Mouse (Mus musculus) c-Kit-negative CD71-positive TER-119-positive erythroid progenitor cells, embryonic 14.5 days (primary cell): ENCODE measurements around the gene Krtdap.
"Not testable (repeated sequence)": the region's sequence is repeated elsewhere in the genome, so short reads cannot be mapped to it uniquely, and the experiment has no call there.

Source experiments
- DNase-seq: peaks from one replicate; pipeline ENCODE4 v3.0.0-alpha.2; 2013; ENCODE audit warnings: low read depth, low spot score

The Krtdap gene

DNA sequence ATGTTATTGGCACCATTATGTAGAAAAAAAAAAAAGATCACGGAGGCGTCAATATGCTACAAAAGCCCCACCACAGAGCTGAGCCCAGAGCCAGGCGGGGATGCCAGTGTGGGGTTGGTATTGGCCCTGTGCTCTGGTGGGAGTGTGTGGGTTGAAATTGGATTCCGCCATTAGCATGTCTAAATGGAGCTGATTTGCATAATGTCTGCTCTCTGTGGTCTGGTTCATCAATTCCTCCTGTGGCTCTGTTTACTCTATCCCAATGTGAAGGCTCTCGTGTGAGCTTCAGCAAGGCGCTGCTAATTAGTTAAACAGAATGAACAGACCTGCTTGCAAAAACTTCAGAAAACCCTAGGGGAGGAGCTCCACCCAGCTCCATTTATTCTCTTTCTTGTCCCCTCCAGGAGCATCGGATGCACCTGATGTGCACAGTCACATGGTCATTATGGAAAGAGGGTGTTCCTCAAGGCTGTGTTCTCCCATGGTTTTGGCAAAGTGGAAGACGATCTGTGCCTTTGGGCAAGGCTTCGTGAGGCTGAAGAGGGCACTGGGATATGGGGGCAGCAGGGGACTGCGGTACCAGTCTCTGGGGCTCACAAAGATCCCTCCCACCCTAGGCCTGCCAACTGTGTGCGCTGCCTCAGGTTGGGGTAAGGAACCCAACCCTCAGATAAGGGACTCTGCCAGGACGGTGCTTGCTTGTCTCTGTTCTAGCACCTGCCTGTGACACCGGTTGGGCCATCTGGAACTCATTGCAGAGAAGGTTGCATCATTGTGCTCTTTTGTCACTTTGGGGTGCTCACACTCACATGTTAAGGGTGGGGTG is 1.8 kb upstream of the Krtdap start:
- DNase-seq = no peak

DNA sequence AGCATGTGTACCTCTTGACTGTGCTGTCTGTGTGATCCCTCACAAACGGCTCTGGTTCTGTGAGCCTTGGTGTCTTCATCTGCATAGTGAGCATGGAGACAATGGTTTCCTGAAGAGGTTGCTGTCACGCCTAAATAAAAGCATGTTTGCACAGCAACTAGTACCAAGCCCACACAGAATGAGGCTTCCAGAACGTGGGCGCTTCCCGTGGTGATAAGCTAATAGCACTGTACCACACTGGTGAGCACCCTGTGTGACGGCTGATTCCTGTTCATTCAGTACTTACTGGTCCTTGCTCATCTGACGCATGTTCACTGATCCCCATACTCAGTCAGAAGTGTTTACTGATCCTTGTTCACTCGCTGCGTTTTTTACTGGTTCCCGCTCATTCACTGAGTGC is 2.4 kb downstream of the Krtdap start:
- no peak for DNase-seq

DNA sequence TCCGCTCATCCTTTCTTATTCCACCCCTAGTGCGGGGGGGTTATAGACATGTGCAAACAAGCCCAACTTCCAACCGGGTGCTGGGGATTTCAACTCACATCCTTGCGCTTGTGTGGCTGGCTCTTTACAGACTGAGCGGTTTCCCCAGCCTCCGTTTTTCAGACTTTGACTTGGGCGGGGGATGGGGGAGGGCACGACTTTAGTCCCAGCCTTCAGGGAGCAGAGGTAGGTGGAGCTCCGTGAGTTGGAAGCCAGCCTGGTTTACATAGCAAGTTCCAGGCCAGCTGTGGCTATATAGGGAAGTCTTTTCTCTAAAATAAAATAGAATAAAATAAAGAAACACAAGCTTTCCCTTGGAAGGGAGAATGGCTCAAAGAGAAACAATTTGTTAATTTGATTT is 4.2 kb downstream of the Krtdap start:
- DNase-seq = no peak

DNA sequence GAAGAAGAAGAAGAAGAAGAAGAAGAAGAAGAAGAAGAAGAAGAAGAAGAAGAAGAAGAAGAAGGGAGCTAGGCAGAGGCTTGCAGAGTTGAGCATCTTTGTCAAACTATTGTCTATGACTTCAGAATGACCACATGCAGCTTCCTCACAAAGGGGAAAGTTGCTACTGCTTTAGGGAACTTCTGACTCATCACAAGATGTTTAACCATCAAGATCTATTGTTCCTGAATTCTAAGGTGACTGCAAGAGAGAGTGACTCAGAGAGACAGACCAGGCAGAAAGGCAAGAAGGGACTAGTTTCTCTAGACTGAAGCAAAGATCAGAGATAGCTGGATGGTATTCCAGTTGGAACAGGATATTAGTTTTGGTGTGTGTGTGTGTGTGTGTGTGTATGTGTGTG is 7.2 kb downstream of the Krtdap start:
- no peak for DNase-seq

DNA sequence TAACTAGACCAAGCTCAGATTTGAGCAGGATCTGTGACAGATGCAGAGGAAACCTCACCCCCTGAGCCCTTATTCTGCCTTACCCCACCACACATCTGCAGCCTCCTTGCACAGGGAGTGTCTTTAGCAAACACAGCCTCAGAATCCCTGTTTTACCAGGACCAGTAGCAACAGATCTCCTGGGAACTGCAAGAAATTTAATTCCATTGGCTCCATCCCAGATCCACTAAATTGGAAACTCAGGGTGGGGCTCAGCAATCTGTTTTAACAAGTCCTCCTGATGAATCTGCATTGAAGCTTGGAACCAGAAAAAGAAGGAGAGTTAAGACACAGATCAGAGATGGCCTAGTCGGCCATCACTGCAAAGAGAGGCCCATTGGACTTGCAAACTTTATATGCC is 9.1 kb downstream of the Krtdap start:
- no peak for DNase-seq

DNA sequence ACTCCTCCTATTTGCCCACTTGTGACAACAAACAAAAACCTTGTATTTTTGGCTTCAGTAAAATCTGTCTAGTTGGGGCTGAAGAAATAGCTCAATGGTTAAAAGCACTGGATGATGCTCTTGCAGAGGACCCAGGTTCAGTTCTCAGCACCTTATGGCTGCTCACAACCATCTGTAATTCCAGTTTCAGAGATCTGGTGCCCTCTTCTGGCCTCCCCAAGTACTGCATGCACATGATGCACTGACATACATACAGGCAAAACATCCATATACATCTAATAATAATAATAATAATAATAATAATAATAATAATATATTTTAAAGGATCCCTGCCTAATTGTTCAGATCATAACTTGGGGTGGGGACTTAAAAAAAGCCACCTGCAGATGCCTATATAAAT is 13.0 kb downstream of the Krtdap start:
- DNase-seq = no peak

DNA sequence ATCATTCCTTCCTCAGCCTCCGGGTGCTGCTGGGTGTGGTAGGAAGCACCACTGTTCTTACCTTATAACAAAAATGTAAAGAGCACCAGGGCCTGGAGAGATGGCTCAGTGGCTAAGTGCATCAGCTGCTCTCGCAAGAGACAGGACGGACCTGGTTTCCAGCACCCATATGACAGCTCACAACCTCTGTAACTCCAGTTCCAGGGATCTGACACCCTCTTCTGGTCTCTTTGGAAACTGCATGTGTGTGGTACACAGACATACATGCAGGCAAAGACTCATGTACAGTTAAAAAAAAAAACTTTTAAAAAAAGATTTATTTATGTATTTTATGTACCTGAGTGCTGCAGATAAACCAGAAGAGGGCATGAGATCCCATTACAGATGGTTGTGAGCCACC is 15.6 kb downstream of the Krtdap start:
- DNase-seq = no peak

DNA sequence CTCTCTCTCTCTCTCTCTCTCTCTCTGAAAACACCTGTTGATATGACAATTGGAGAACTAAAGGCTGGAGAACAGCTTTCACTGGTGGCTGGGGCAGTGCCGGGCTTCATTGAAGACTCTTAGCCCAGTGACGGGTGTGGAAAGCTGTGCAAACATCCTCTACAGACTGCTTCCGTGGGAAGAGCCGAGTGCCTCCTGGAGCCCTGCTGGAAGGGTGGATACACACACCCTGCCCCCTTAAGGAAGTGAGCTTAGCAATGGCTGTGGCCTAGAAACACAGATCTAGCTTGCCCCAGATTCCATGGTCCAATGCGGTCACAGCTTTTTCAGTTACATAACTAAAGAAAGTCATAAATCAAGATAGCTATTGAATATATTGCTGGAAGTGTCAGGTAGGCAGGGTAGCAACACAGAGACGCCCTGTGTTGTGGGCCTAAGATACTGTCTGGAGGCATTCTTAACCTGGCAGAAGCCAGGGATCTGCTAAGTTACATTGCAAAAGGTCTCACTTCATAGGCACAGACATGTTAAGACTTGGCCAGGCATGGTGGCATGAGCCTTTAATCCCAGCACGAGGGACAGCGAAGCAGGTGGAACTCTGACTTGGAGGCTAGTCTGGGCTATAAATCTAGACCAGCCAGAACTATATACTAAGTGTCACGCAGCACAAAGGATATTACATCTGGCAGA is 16.5 kb downstream of the Krtdap start:
- no peak for DNase-seq

DNA sequence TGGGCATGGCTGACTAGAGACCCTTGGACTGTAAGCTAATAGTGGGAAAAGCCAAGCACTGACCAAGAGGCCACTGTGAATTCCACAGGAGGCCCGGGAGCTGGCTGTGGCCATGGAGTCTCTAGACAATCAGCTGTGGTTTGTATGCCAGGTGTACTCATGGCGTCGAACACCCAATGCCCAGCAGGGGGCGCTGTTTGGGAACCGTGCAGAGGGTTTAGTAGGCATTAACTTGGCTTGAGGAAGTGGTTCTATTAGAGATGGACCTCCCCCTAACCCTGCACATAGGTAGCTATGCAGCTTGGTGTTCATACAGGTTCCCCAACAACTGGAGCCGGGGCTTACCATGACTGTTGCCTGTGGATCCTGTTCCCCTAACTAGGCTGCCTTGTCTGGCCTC is 18.2 kb downstream of the Krtdap start:
- peak; percentile 24 for DNase-seq

DNA sequence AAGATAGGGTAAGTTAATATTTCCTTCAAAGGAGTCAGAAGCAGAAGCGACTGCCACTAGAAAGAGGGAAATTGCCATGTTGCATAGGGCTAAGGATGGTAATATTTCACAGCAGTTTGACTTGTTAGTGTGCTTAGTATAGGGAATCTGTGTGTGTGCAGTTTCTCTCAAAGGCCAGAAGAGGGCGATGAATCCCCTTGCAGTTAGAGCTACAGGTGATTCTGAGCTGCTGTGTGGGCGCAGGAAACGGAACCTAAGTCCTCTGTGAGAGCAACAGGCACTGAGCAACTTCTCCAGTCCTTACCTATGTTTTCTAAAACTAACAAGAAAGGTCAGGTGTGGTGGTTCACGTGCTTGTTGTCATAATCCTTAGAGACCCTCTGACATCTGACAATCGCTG is 22.6 kb downstream of the Krtdap start:
- no peak for DNase-seq

DNA sequence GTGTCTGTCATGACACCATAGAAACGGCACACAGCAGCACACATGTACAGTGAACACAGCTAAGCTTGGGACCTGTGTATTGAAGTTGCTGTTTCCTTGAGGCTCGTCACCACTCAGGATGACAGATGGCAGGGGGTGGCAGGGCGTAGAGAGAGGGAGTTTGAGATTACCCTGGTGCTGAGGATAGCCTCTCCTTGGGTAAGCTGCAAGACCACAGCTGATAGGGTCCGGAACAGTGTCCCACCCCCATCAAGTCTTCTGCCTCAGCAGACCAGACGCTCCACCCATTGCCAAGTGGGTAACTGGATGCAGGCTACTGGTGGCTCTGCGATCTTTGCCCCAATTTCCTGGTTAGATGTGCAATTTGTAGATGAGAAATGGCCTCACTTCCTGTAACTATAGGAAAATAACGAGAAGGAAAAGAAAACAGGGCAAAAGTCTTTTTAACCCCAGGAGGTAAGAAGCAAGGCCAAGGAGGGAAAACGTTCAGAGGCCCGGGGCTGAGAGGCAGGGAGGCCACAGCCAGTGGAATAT is 24.1 kb downstream of the Krtdap start:
- DNase-seq = no peak

DNA sequence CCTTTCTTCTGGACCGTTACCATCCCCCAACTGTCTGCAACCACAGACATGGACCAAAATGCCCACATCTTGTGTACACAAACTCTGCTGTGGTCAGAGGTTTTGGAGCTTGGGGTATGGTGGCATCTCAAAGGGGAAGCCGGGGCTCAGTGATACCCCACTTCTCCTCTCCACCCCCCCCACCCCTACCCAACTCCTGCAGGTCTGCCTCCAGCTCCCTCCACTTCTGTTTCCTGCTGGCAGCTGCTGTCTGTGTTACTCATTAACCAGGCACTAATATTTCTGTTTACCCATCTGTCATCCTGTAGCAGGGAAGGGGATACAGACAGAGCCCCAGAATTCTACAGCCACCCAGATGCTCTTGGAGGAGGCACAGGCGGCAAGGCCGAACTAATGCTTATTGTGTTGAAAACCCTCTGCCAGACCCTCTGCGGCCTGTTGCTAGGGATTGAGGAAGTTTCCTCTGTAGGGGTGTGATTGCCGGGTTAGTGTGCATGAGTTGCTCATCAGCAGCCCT is 24.7 kb downstream of the Krtdap start:
- no peak for DNase-seq

DNA sequence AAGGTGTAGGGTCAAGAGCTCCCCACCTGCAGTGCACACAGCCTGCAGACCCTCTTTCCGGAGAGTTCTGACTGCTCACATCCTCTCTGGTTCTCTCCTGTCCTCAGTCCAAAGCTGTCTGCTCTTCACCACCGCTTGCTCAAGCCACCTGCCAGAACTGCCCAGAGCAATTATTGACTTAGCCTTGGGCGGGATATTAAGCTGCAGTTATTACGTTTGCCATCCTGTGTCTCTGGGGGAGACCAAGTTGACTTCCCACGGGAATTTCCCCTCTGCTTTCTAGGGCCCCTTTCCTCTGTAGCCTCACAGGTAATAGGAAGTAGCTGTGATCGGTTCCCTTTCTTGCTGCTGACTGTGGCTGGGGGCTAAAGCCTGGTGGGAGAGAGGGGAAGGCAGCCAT is 32.4 kb downstream of the Krtdap start:
- DNase-seq = no peak

DNA sequence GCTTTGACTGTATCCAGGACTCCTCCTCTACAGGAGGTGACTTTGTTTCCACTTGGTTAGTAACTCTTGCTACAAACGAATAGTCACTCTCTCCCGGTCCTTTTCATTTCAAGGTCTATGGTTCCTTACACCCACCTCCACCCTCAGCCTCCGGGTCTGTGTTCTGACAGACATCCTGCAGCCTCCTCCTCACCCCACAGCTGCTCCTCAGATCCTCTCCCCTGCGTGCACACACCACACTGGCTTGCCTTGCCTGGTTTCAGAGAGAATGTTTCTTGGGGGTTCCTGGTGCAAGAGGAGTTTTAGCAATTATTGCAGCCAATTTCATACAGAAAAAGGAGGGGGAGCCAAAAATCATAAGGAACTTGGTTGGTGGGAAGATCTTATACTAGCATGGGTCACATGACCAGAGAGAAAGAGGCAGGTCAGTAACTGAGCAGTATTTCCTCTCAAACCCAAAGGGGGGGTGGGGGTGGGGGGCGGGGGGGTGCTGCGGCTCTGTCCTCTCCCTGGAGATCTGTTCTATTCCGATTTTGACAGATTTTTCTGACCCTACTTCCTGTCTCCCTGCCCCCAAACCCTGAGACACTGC is 33.3 kb downstream of the Krtdap start:
- no peak for DNase-seq

DNA sequence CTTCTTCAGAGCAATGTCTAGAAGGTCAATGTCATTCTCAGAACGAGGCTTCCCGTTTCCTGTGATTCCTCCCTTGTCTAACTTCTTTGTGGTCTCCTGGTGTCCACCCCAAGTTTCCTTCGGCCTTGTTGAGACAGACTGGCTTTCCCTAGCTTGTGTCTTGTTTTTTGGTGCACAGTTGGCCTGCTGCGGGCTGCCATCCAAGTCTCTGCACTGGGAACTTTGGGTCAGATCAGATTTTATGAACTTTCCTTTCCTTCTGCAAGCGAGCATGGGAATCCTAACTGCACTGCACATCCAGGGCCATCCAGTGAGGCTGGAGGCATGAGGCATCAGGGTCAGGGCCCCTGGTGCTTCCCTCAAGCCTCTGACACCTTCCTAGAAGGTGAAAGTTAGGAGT is 33.8 kb downstream of the Krtdap start:
- DNase-seq = no peak

DNA sequence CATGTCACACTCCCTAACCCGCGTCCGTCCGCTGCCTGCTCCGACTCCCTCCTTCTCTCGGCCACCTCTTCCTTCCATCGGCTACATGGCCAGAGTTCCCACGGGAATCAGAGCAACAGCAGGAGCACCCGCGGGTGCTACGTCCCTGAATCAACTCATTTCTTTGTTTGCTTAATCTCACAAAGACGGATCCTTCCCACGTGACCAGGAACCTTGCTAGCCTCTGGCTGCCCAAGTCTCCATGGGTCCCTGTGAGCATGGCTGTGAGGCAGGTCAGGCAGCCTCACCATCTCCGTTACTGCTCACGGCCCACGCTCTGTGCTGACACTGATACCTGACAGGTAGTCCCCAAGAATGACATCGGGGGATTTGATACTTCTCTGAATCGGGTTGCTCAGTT is 36.0 kb downstream of the Krtdap start, which contains the start of gene Ffar2:
Gene Ffar2, minus strand, starts transcription at position 101 of the 400 bp plus-strand sequence.
- DNase-seq = no peak

DNA sequence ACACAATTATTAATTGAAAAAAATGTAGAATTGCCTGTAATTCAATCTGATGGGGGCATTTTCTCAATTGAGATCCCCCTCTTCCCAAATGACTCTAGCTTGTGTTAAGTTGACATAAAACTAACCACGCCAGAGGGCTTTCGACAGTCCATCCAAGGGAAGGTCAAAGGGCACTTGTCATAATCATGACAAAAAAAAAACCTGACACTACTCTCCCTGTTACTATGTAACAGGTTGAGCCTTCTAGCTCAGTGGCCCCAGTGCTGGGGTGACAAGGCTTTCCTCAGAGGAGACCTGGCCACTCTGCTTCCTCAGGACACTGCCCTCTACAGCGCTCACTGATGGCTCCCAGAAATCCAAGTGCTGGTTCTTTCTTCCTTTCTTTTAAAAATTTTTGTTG is 36.6 kb downstream of the Krtdap start:
- DNase-seq = no peak

DNA sequence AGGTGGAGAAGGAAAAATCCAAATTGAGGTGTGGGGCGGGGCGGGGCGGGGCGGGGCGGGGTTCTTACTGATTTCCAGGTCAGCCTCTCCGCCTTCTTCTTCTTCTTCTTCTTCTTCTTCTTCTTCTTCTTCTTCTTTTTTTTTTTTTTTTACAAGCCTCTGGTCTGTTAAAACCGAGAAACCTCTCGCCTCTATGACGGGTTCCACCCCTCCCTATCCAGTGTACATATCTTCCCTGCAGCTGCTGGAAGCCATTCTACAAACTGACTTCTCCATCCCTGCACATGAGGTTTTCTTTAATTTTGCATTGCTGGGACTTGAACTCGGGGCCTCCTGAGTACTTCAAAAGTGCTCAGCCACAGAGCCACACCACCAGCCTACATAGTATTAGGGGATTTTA is 39.0 kb downstream of the Krtdap start:
- DNase-seq = no peak

DNA sequence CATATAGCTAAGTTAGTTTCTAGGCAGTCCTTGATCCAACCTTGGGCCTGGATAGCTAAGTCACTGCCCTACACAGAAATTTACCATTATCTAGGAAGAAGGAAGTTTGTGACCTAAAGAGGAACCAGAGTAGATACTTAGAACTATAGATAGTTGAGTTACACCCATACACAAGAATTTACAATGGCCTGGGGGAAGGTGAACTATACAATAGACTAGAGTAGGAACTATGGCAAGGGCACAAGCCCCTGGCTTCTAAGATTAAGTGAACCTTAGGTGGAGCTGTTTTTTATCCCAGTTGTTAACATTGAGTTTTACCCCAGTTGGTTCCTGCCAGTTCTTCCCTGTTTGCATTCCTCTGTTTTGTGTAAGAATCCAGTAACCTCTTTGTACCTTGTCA is 41.2 kb downstream of the Krtdap start:
- DNase-seq = not testable (repeated sequence)

DNA sequence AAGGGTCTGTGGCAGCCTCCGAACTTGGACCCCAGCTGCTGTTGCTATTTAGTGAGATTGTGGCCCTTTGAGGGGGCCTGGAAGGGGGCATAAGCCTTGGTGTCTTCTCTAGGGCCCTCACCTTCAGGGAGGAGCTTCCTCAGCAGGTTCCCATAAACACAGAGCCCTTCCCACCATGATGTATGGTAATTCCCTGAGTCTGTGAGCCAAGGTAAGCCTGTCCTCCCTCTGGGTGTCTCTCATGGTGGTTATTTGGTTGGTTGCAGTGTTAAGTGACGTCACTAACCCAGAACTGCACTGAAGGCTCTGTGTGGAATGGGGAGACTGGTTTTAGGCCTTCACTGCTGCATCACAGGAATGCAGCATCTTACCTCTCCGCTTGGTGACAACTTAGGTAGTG is 41.7 kb downstream of the Krtdap start:
- no peak for DNase-seq

DNA sequence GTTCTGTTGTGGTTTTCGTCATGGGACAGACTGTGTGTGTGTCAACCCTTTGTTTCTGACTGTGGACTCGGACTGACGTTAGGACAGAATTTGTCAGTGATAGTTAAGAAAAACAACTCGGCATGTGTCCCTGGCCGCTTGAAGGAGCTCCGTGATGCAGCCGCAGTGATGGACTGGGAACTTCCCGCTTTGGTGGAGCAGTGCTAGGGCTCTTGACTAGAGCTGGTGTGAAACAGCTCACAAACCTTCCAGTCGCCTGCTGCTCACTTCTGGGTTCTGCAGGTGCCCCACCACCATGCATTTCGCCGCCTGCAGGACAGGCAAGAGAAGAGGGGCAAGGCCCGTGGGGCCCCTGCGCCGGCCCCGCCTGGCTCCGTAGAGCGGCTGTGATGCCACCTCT is 44.6 kb downstream of the Krtdap start:
- no peak for DNase-seq

DNA sequence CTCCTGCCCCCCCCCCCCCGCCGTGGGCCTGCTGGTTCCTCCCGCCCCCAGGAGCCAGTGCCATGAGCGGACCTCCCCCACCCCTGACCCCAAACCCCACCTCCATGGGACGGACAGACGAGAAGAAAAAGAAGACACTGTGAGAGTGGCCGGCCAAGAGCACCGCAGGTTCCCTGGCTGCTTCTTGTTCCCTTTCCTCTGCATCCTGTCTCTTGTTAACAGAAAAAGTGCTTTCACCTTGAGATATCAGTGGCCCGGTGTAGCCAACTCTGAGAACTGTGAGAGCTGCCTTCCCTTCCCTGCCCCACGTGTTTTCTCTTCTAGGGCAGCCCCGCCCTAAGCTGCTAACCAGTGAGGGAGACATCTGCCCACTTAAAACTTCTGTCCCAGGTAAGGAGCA is 45.0 kb downstream of the Krtdap start:
- not testable (repeated sequence) for DNase-seq
